Mouse (Mus musculus) neural tube, embryonic 14.5 days (tissue): ENCODE measurements around the gene Gm20390. TPM values are rescaled to one million over a fixed set of nuclear protein-coding genes. Genes with fewer than 3 reads are reported as not detected.

Experiments used
- ATAC-seq: fragments of 200-750 bp; cut with Nextera tagmentation; 2 replicates; pipeline ENCODE4 v1.8.0; 2017; ENCODE audit warnings: low read depth, mild to moderate bottlenecking, moderate TSS enrichment, moderate library complexity
- H3K27ac ChIP-seq: fragments of 300-500 bp; sonication (generic); 2 replicates; pipeline ENCODE4 v1.5.1; 2014; ENCODE audit warnings: low read depth, mild to moderate bottlenecking, control low read depth, low read length, moderate library complexity, mixed read lengths
- H3K27me3 ChIP-seq: fragments of 300-500 bp; sonication (generic); 2 replicates; pipeline ENCODE4 v1.6.1; 2014; ENCODE audit warnings: low read length; ENCODE audit not compliant: control insufficient read depth, insufficient read depth
- H3K36me3 ChIP-seq: fragments of 300-500 bp; sonication (generic); 2 replicates; pipeline ENCODE4 v1.6.1; 2014; ENCODE audit warnings: low read length, mixed read lengths; ENCODE audit not compliant: control insufficient read depth, insufficient read depth
- H3K4me1 ChIP-seq: fragments of 300-500 bp; sonication (generic); 2 replicates; pipeline ENCODE4 v1.6.1; 2014; ENCODE audit warnings: low read length; ENCODE audit not compliant: control insufficient read depth, insufficient read depth
- H3K4me2 ChIP-seq: fragments of 300-500 bp; sonication (generic); 2 replicates; pipeline ENCODE4 v1.6.1; 2014; ENCODE audit warnings: mild to moderate bottlenecking, low read depth, low read length, control low read depth
- H3K4me3 ChIP-seq: fragments of 300-500 bp; sonication (generic); 2 replicates; pipeline ENCODE4 v1.5.1; 2014; ENCODE audit warnings: low read depth, low read length, control low read depth, mixed read lengths
- H3K9ac ChIP-seq: fragments of 300-500 bp; sonication (generic); replicated peaks from 2 replicates; pipeline ENCODE4 v1.6.1; 2014; ENCODE audit warnings: low read depth, mild to moderate bottlenecking, control low read depth, low read length, mixed read lengths
- H3K9me3 ChIP-seq: fragments of 300-500 bp; sonication (generic); 2 replicates; pipeline ENCODE4 v1.6.1; 2016; ENCODE audit warnings: low read length; ENCODE audit not compliant: control insufficient read depth
- WGBS: fragments of 180-500 bp; shearing (Covaris S2); extraction: QIAGEN DNeasy Blood & Tissue Kit; methylation state at CpG from one replicate; pipeline ENCODE4 v1.1.7; 2014; 5-methylcytosine and 5-hydroxymethylcytosine counted together
- polyA plus RNA-seq: library from polyadenylated mRNA; unstranded; fragments of >200 nt; fragmentation: Nextera tagmentation; extraction: Ambion mirVana; gene quantifications from 2 replicates; pipeline ENCODE4 v1.2.1, GENCODE M21; 2014

Gene Gm20390
- 295 and 298 TPM in 2 replicates for polyA plus RNA-seq

- H3K36me3 ChIP-seq: peaks cover 14% of the 10 kb centered on the region
- H3K4me2 ChIP-seq: peak within 1 kb of the TSS; percentile 69
- peak; percentile 96 for ATAC-seq
- H3K9me3 ChIP-seq: no peaks in the 10 kb centered on the region
- no peaks in the 10 kb centered on the region for H3K4me1 ChIP-seq
- peak within 1 kb of the TSS; percentile 79 for H3K4me3 ChIP-seq
- H3K27me3 ChIP-seq: no peaks in the 10 kb centered on the region
- WGBS: under 1% methylated on average over 40 of the region's 40 CpGs
- H3K27ac ChIP-seq: peak within 1 kb of the TSS; percentile 84
- peak within 1 kb of the TSS; percentile 74 for H3K9ac ChIP-seq
These were observed at the start of gene Gm20390, which contains the start of gene Nme1 for GRCm38 (mm10) chr11:93968005-93968847. TSS of gene Gm20390 (minus strand) at chr11:93968293. TSS of gene Nme1 (minus strand) at chr11:93968521.

DNA sequence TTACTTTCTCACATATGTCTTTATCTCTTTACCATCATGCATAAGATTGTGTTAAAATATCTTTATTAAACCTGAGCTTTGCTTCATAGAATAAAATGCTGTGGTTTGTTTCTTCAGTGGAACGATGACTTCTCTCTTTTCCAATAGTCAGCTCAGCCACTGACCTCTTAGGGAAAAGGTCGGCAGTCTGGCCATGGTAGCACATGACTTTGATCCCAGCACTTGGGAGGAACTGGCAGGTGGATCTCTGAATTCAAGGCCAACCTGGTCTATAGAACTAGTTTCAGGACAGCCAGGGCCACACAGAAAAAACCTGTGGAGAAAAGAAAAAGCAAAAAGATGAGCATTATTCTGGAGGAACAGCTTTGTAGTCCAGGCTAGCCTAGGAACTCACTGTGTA, 35.3 kb upstream of the Gm20390 start:
- no peak overlapping the region for H3K4me3 ChIP-seq
- 96% methylated on average over 2 of the region's 2 CpGs for WGBS

GRCm38 (mm10) chr11:93999276-93999675, 31.2 kb upstream of the Gm20390 start:
- no peak overlapping the region for H3K9ac ChIP-seq
- H3K9me3 ChIP-seq: no peaks in the 10 kb centered on the region
- H3K36me3 ChIP-seq: no peaks in the 10 kb centered on the region
- no peak overlapping the region for H3K4me2 ChIP-seq
- no peak for ATAC-seq
- H3K27me3 ChIP-seq: peaks cover 2% of the 10 kb centered on the region; the same call in 1 of the 2 replicates
- no peak overlapping the region for H3K27ac ChIP-seq
- H3K4me3 ChIP-seq: no peak overlapping the region
- peaks cover 21% of the 10 kb centered on the region for H3K4me1 ChIP-seq

More for the DNA sequence above, 35.3 kb upstream of the Gm20390 start:
- H3K9me3 ChIP-seq: no peaks in the 10 kb centered on the region
- no peak for ATAC-seq
- H3K4me2 ChIP-seq: no peak overlapping the region
- no peaks in the 10 kb centered on the region for H3K27me3 ChIP-seq
- H3K4me1 ChIP-seq: 0 out of 2 replicates have a peak, but pooled peaks cover 9% of the 10 kb centered on the region
- H3K36me3 ChIP-seq: no peaks in the 10 kb centered on the region
- no peak overlapping the region for H3K27ac ChIP-seq
- H3K9ac ChIP-seq: no peak overlapping the region

GRCm38 (mm10) chr11:93997141-93997775, 29.2 kb upstream of the Gm20390 start:
- no peak overlapping the region for H3K27ac ChIP-seq
- H3K9me3 ChIP-seq: no peaks in the 10 kb centered on the region
- H3K27me3 ChIP-seq: peaks cover 2% of the 10 kb centered on the region; the same call in 1 of the 2 replicates
- 32% methylated on average over 13 of the region's 13 CpGs for WGBS
- peak overlapping the region; percentile 90 for H3K4me3 ChIP-seq
- ATAC-seq: no peak
- peak overlapping the region; percentile 96 for H3K4me2 ChIP-seq
- no peaks in the 10 kb centered on the region for H3K36me3 ChIP-seq
- H3K4me1 ChIP-seq: peaks cover 21% of the 10 kb centered on the region
- H3K9ac ChIP-seq: peak overlapping the region; percentile 94

DNA sequence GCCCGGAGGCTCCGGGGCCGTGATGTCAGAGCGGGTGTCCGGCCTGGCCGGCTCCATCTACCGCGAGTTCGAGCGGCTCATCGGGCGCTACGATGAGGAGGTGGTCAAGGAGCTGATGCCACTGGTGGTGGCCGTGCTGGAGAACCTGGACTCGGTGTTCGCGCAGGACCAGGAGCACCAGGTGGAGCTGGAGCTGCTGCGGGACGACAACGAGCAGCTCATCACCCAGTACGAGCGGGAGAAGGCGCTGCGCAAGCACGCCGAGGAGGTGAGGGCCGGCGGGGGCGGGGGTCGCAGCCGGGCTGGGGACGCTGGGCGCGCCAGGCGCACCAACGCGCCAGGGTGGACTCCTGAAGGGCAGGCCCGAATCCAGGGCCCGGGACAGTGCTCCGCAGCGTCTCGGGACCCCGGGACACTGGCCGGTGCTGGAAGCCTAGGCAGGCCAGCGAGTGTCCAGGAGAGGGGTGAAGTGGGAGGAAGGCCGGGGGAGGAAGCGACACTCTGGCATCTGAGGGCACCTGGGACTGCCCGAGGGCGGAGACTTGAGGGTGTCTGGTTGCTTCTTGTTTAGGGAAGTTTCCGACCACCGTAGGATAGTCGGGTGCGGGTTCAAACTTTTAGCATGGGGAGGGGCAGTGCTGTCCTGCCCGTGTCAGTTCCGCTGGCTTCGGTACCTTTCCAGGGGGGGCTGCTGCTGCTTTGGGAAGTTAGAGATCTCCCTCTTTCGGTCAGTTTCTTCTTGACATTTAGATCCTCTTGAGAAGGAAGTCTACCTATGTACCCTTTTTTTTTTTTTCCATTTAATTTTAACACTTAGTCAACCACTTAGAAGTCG, 28.4 kb upstream of the Gm20390 start:
- Histone ChIP-seq H3K36me3 (no peaks in the 10 kb centered on the region), H3K27ac (peak overlapping the region; percentile 95), H3K4me3 (peak overlapping the region; percentile 90), H3K27me3 (peaks cover 2% of the 10 kb centered on the region; the same call in 1 of the 2 replicates), H3K9me3 (no peaks in the 10 kb centered on the region), H3K4me2 (peak overlapping the region; percentile 96), H3K4me1 (peaks cover 21% of the 10 kb centered on the region), H3K9ac (peak overlapping the region; percentile 94)
- ATAC-seq: peak; percentile 73
- WGBS: under 1% methylated on average over 55 of the region's 58 CpGs

- Histone ChIP-seq H3K4me1 (peaks cover 21% of the 10 kb centered on the region), H3K36me3 (no peaks in the 10 kb centered on the region), H3K4me3 (peak within 1 kb of the TSS; percentile 90), H3K4me2 (peak within 1 kb of the TSS; percentile 96), H3K9ac (peak within 1 kb of the TSS; percentile 94), H3K9me3 (no peaks in the 10 kb centered on the region), H3K27me3 (peaks cover 2% of the 10 kb centered on the region; the same call in 1 of the 2 replicates), H3K27ac (peak within 1 kb of the TSS; percentile 95)
- peak; percentile 92 for ATAC-seq
- under 1% methylated on average over 49 of the region's 70 CpGs for WGBS
These were observed 27.7 kb upstream of the Gm20390 start, which contains the start of gene Spag9 for GRCm38 (mm10) chr11:93995720-93996305. TSS of gene Spag9 (plus strand) at chr11:93996091.

DNA sequence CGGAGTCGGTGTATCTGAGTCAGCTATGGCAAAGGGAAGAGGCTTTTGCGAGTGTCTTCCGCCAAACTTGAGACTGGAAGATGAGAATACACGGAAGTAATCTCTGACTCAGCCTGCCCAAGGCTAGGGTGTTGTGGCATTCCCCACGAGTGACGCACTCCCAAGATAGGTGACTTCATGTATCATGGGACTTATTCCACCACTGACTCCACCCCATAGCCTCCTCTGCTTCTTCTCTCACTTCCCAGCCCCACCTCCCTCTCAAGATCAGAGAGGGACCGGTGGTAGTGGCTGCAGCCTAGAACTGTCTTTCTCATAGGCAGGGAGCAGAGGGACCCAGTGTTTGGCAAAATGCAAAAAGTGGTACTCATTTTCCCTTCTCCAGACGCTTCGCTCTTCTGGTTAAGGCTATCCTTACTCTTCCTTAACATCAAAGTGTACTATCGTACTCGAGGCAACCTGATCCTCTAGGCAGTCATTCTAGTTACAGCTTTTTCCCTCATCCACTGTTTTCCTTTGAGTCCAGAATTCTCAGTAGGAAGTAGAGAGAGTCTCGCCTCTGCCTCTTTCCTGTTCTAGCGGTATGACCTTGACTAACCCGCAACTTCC, 27.1 kb upstream of the Gm20390 start:
- peaks cover 21% of the 10 kb centered on the region for H3K4me1 ChIP-seq
- H3K4me2 ChIP-seq: peak overlapping the region; percentile 80
- 6% methylated on average over 15 of the region's 15 CpGs for WGBS
- peak overlapping the region; percentile 94 for H3K9ac ChIP-seq
- no peaks in the 10 kb centered on the region for H3K9me3 ChIP-seq
- H3K27ac ChIP-seq: peak overlapping the region; percentile 95
- no peaks in the 10 kb centered on the region for H3K36me3 ChIP-seq
- peaks cover 2% of the 10 kb centered on the region; the same call in 1 of the 2 replicates for H3K27me3 ChIP-seq
- peak overlapping the region; percentile 90 for H3K4me3 ChIP-seq
- ATAC-seq: peak; percentile 43; the same call in 1 of the 2 replicates

DNA sequence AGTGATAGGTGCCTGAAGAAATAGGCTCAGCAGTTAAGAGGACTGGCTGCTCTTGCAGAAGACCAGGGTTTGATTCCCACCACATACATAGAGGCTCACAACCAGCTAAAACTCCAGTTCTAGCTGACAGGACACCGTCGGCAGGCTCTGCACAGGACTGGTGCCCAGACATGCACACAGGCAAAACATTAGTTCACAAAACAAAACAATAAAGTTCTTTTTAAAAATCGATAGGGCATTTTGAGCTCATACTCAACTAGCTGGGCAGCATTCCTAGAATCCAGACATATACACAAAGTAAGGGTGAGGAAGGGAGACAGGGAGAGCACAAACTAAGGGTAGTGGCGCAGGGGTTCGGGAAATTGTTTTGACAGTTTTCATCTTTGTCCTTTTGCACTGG, 26.4 kb upstream of the Gm20390 start:
- ATAC-seq: no peak
- peaks cover 2% of the 10 kb centered on the region; the same call in 1 of the 2 replicates for H3K27me3 ChIP-seq
- peak overlapping the region; percentile 95; the same call in 1 of the 2 replicates for H3K27ac ChIP-seq
- H3K36me3 ChIP-seq: no peaks in the 10 kb centered on the region
- 68% methylated on average over 5 of the region's 5 CpGs for WGBS
- no peaks in the 10 kb centered on the region for H3K9me3 ChIP-seq
- peak overlapping the region; percentile 80 for H3K4me2 ChIP-seq
- no peak overlapping the region for H3K9ac ChIP-seq
- H3K4me1 ChIP-seq: peaks cover 21% of the 10 kb centered on the region
- peak overlapping the region; percentile 90; the same call in 1 of the 2 replicates for H3K4me3 ChIP-seq
